Mouse (Mus musculus) c-Kit-positive CD71-positive TER-119-negative erythroid progenitor cells, embryonic 14.5 days (primary cell): ENCODE data around the gene Asb4.

Experiments used
- DNase-seq: peaks from one replicate; pipeline ENCODE4 v3.0.0-alpha.2; 2013; ENCODE audit warnings: low read depth

Gene Asb4

GRCm38 (mm10) chr6:5447013-5447412, 63.8 kb downstream of the Asb4 start:
- DNase-seq = no peak

- no peak for DNase-seq
Observed at GRCm38 (mm10) chr6:5447546-5447945, 64.4 kb downstream of the Asb4 start.

- DNase-seq = no peak
Observed at GRCm38 (mm10) chr6:5448396-5448795, 65.2 kb downstream of the Asb4 start.

- no peak for DNase-seq
Observed at GRCm38 (mm10) chr6:5449878-5450277, 66.7 kb downstream of the Asb4 start.

GRCm38 (mm10) chr6:5455836-5456235, 72.7 kb downstream of the Asb4 start:
- no peak for DNase-seq

GRCm38 (mm10) chr6:5470480-5471318, 87.5 kb downstream of the Asb4 start:
- DNase-seq = no peak

- DNase-seq = no peak
Observed at GRCm38 (mm10) chr6:5472692-5473091, 89.5 kb downstream of the Asb4 start.

GRCm38 (mm10) chr6:5474021-5474420, 90.8 kb downstream of the Asb4 start:
- no peak for DNase-seq

- no peak for DNase-seq
Observed at GRCm38 (mm10) chr6:5481066-5481465, 97.9 kb downstream of the Asb4 start.

GRCm38 (mm10) chr6:5482270-5482783, 99.1 kb downstream of the Asb4 start:
- DNase-seq = no peak
